Mouse (Mus musculus) liver, embryonic 13.5 days (tissue): ENCODE measurements around the gene 2210016F16Rik. TPM values are rescaled to one million over a fixed set of nuclear protein-coding genes. Genes with fewer than 3 reads are reported as not detected.
A peak's percentile ranks its signal among the peaks of the same experiment; 100 is the strongest.
"Not testable (repeated sequence)": the region's sequence is repeated elsewhere in the genome, so short reads cannot be mapped to it uniquely, and the experiment has no call there.

Source experiments
- ATAC-seq: fragments of 200-750 bp; cut with Nextera tagmentation; 2 replicates; pipeline ENCODE4 v1.8.0; 2017; ENCODE audit warnings: low read depth, mild to moderate bottlenecking, moderate number of reproducible peaks, moderate library complexity
- DNase-seq: peaks from one replicate; pipeline ENCODE4 v3.0.0; 2022
- H3K27ac ChIP-seq: fragments of 300-500 bp; sonication (generic); 2 replicates; pipeline ENCODE4 v1.5.1; 2015; ENCODE audit warnings: moderate library complexity, mild to moderate bottlenecking, inconsistent platforms
- H3K27me3 ChIP-seq: fragments of 300-500 bp; sonication (generic); 2 replicates; pipeline ENCODE4 v1.6.1; 2015; ENCODE audit warnings: mild to moderate bottlenecking, inconsistent platforms
- H3K36me3 ChIP-seq: fragments of 300-500 bp; sonication (generic); 2 replicates; pipeline ENCODE4 v1.6.1; 2015; ENCODE audit warnings: mild to moderate bottlenecking, inconsistent platforms
- H3K4me1 ChIP-seq: fragments of 300-500 bp; sonication (generic); replicated peaks from 2 replicates; pipeline ENCODE4 v1.6.1; 2015; ENCODE audit warnings: inconsistent platforms
- H3K4me2 ChIP-seq: fragments of 300-500 bp; sonication (generic); 2 replicates; pipeline ENCODE4 v1.6.1; 2015; ENCODE audit warnings: inconsistent platforms, mild to moderate bottlenecking, moderate library complexity
- H3K4me3 ChIP-seq: fragments of 300-500 bp; sonication (generic); replicated peaks from 2 replicates; pipeline ENCODE4 v1.5.1; 2015; ENCODE audit warnings: mild to moderate bottlenecking, inconsistent platforms
- H3K9ac ChIP-seq: fragments of 300-500 bp; sonication (generic); 2 replicates; pipeline ENCODE4 v1.6.1; 2015; ENCODE audit warnings: mild to moderate bottlenecking, inconsistent platforms
- H3K9me3 ChIP-seq: fragments of 300-500 bp; sonication (generic); replicated peaks from 2 replicates; pipeline ENCODE4 v1.6.1; 2016; ENCODE audit warnings: inconsistent platforms
- WGBS: fragments of 180-500 bp; shearing (Covaris S2); methylation state at CpG from one replicate; pipeline ENCODE4 v1.1.7; 2015; ENCODE audit not compliant: insufficient replicate concordance; 5-methylcytosine and 5-hydroxymethylcytosine counted together
- polyA plus RNA-seq: library from polyadenylated mRNA; unstranded; fragments of >200 nt; fragmentation: Nextera tagmentation; extraction: Ambion mirVana; gene quantifications from 2 replicates; pipeline ENCODE4 v1.2.1, GENCODE M21; 2015

2210016F16Rik gene
- polyA plus RNA-seq, 1 experiment from 2014 or later = 24.6 TPM

GRCm38 (mm10) chr13:58372278-58373152 lies 12.5 kb downstream of the 2210016F16Rik start:
- no peak for DNase-seq
- H3K9ac ChIP-seq = no peak overlapping the region
- no peaks in the 10 kb centered on the region for H3K4me1 ChIP-seq
- no peak overlapping the region for H3K27ac ChIP-seq
- H3K4me3 ChIP-seq = no peak overlapping the region
- no peaks in the 10 kb centered on the region; the same call in 1 of the 2 replicates for H3K36me3 ChIP-seq
- no peak overlapping the region for H3K4me2 ChIP-seq
- WGBS = 58% methylated on average over 5 of the region's 5 CpGs
- H3K27me3 ChIP-seq = no peaks in the 10 kb centered on the region
- H3K9me3 ChIP-seq = peaks cover 12% of the 10 kb centered on the region; the same call in 1 of the 2 replicates
- ATAC-seq = no peak

GRCm38 (mm10) chr13:58368835-58369234 lies 16.2 kb downstream of the 2210016F16Rik start:
- no peak for ATAC-seq
- no peak overlapping the region for H3K4me3 ChIP-seq
- H3K27me3 ChIP-seq = no peaks in the 10 kb centered on the region
- WGBS = 40% methylated on average over 4 of the region's 4 CpGs
- H3K9me3 ChIP-seq = no peaks in the 10 kb centered on the region
- H3K36me3 ChIP-seq = no peaks in the 10 kb centered on the region
- H3K4me2 ChIP-seq = no peak overlapping the region
- no peak overlapping the region for H3K27ac ChIP-seq
- peaks cover 4% of the 10 kb centered on the region; the same call in 1 of the 2 replicates for H3K4me1 ChIP-seq
- H3K9ac ChIP-seq = no peak overlapping the region
- no peak for DNase-seq

- Histone ChIP-seq H3K9ac (no peak overlapping the region), H3K4me3 (no peak overlapping the region), H3K4me2 (no peak overlapping the region), H3K4me1 (peaks cover 4% of the 10 kb centered on the region; the same call in 1 of the 2 replicates), H3K9me3 (no peaks in the 10 kb centered on the region), H3K27ac (no peak overlapping the region), H3K27me3 (no peaks in the 10 kb centered on the region), H3K36me3 (no peaks in the 10 kb centered on the region)
- WGBS = 39% methylated on average over 1 of the region's 1 CpGs
- DNase-seq = no peak
- ATAC-seq = no peak
Observed at GRCm38 (mm10) chr13:58367641-58368040, 17.4 kb downstream of the 2210016F16Rik start.

- Histone ChIP-seq H3K4me3 (no peak overlapping the region), H3K27me3 (no peaks in the 10 kb centered on the region), H3K36me3 (no peaks in the 10 kb centered on the region), H3K4me2 (no peak overlapping the region), H3K9ac (no peak overlapping the region), H3K4me1 (peaks cover 4% of the 10 kb centered on the region; the same call in 1 of the 2 replicates), H3K27ac (no peak overlapping the region), H3K9me3 (no peaks in the 10 kb centered on the region)
- WGBS = 67% methylated on average over 3 of the region's 3 CpGs
- no peak for ATAC-seq
- DNase-seq = no peak
Observed at GRCm38 (mm10) chr13:58366373-58366772, 18.7 kb downstream of the 2210016F16Rik start.

GRCm38 (mm10) chr13:58365179-58365578 lies 19.8 kb downstream of the 2210016F16Rik start:
- WGBS = 72% methylated on average over 8 of the region's 8 CpGs
- ATAC-seq = not testable (repeated sequence)

GRCm38 (mm10) chr13:58364353-58365175 lies 20.5 kb downstream of the 2210016F16Rik start:
- 56% methylated on average over 8 of the region's 8 CpGs for WGBS
- ATAC-seq = no peak
- no peaks in the 10 kb centered on the region for H3K9me3 ChIP-seq
- peaks cover 4% of the 10 kb centered on the region for H3K4me1 ChIP-seq
- no peaks in the 10 kb centered on the region for H3K27me3 ChIP-seq
- DNase-seq = no peak
- H3K36me3 ChIP-seq = no peaks in the 10 kb centered on the region
- H3K4me2 ChIP-seq = no peak overlapping the region
- H3K4me3 ChIP-seq = no peak overlapping the region
- H3K9ac ChIP-seq = no peak overlapping the region
- no peak overlapping the region for H3K27ac ChIP-seq

More at GRCm38 (mm10) chr13:58365179-58365578, 19.8 kb downstream of the 2210016F16Rik start:
- not testable (repeated sequence) for H3K9ac ChIP-seq, H3K9me3 ChIP-seq, H3K27me3 ChIP-seq, DNase-seq, H3K27ac ChIP-seq, H3K36me3 ChIP-seq, H3K4me3 ChIP-seq, H3K4me2 ChIP-seq, H3K4me1 ChIP-seq

- Histone ChIP-seq H3K9ac (peak overlapping the region; percentile 42; the same call in 1 of the 2 replicates), H3K27me3 (peaks cover 20% of the 10 kb centered on the region), H3K4me1 (peaks cover 12% of the 10 kb centered on the region)
Observed at GRCm38 (mm10) chr13:58359304-58359653, 25.7 kb downstream of the 2210016F16Rik start.

GRCm38 (mm10) chr13:58358629-58359303 lies 26.3 kb downstream of the 2210016F16Rik start, which contains the start of gene Kif27:
Kif27 (minus strand) TSS chr13:58359122.
- no peaks in the 10 kb centered on the region for H3K9me3 ChIP-seq
- no peaks in the 10 kb centered on the region for H3K36me3 ChIP-seq
- H3K4me3 ChIP-seq = peak within 1 kb of the TSS; percentile 69
- peaks cover 20% of the 10 kb centered on the region for H3K27me3 ChIP-seq
- peak within 1 kb of the TSS; percentile 98 for H3K4me2 ChIP-seq
- H3K27ac ChIP-seq = no peak within 1 kb of the TSS; the same call in 1 of the 2 replicates
- under 1% methylated on average over 62 of the region's 85 CpGs for WGBS
- H3K4me1 ChIP-seq = peaks cover 12% of the 10 kb centered on the region
- ATAC-seq = peak; percentile 99
- DNase-seq = peak; percentile 91
- H3K9ac ChIP-seq = peak within 1 kb of the TSS; percentile 73

More at GRCm38 (mm10) chr13:58359304-58359653, 25.7 kb downstream of the 2210016F16Rik start:
- Histone ChIP-seq H3K27ac (no peak overlapping the region; the same call in 1 of the 2 replicates), H3K4me2 (peak overlapping the region; percentile 98), H3K9me3 (no peaks in the 10 kb centered on the region), H3K36me3 (no peaks in the 10 kb centered on the region), H3K4me3 (peak overlapping the region; percentile 69)
- ATAC-seq = peak; percentile 61
- DNase-seq = no peak
- WGBS = 12% methylated on average over 7 of the region's 7 CpGs

GRCm38 (mm10) chr13:58352996-58353395 lies 32.0 kb downstream of the 2210016F16Rik start:
- DNase-seq (no peak), ATAC-seq (no peak)
- Histone ChIP-seq H3K4me1 (no peaks in the 10 kb centered on the region), H3K9ac (no peak overlapping the region), H3K9me3 (no peaks in the 10 kb centered on the region), H3K4me2 (no peak overlapping the region), H3K27me3 (peaks cover 14% of the 10 kb centered on the region), H3K36me3 (no peaks in the 10 kb centered on the region), H3K4me3 (no peak overlapping the region), H3K27ac (no peak overlapping the region)

GRCm38 (mm10) chr13:58350606-58351005 lies 34.4 kb downstream of the 2210016F16Rik start:
- Histone ChIP-seq H3K27ac (no peak overlapping the region), H3K27me3 (no peaks in the 10 kb centered on the region), H3K4me3 (no peak overlapping the region), H3K9me3 (no peaks in the 10 kb centered on the region), H3K4me1 (no peaks in the 10 kb centered on the region), H3K4me2 (no peak overlapping the region), H3K9ac (no peak overlapping the region), H3K36me3 (no peaks in the 10 kb centered on the region)
- 49% methylated on average over 4 of the region's 4 CpGs for WGBS
- no peak for ATAC-seq
- no peak for DNase-seq

- no peak overlapping the region for H3K4me3 ChIP-seq
- no peaks in the 10 kb centered on the region for H3K27me3 ChIP-seq
- H3K4me1 ChIP-seq = no peaks in the 10 kb centered on the region
- ATAC-seq (no peak), DNase-seq (no peak)
- H3K9me3 ChIP-seq = no peaks in the 10 kb centered on the region
- no peaks in the 10 kb centered on the region for H3K36me3 ChIP-seq
- no peak overlapping the region for H3K27ac ChIP-seq
- H3K9ac ChIP-seq = no peak overlapping the region
- no peak overlapping the region for H3K4me2 ChIP-seq
- 70% methylated on average over 9 of the region's 9 CpGs for WGBS
Observed at GRCm38 (mm10) chr13:58344505-58344904, 40.5 kb downstream of the 2210016F16Rik start.
